Mouse (Mus musculus): ENCODE data around the gene Gm42420.

Gm42420 gene

DNA sequence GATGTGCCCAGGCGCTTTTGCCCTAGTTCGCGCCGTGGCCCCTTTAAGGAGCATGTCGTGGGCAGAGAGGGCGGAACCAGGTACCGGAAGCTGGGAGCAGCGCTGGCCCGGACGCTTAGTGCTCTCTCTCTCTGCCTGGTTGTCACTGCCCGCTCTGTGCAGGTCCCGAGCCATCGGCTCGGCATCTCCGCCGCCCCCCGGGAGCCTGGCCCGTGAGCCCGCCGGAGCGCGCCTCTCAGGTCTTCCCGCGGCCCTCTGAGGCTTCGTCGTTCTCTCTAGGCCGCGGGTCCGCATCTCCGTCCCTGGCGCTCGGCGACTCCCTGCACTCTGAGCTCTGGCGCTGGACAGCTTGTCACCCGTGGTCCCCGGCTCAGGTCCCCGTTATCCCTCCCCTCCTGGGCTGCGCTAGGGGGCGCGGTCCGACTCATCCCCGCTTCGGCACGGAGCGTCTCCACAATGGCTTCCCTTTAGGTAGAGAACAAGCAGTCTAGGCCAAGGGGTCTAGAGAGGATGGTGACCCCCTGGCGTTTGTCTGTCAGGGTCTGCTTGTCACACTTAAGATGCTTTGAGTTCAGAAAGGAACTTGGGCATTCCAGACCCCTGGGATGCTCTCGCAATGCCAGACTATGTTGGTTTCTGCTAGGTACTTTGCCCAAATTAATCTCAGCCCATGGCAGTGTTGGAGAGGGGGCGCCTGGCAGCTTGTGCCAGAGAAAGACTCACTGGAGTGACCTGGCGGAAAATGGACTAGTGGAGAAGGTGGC lies 11.6 kb upstream of the Gm42420 start, which contains the start of gene Adck2:
Gene Adck2 (plus strand): TSS at position 83 of the 764 bp plus-strand sequence.
- peak; percentile 77 to 85 for DNase-seq

DNA sequence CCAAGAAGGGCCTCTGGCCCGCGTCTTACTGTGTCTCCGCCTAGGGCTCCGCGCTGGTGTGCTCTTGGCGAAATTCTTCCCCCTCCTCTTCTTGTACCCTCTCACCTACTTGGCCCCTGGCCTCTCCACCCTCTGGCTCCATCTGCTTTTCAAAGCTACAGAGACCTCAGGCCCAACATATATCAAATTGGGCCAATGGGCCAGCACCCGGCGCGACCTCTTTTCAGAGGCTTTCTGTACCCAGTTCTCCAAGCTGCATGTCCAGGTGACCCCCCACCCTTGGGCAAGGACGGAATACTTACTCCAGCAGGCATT lies 11.0 kb upstream of the Gm42420 start:
- DNase-seq: peak in 1 of 2 experiments; percentile 30

DNA sequence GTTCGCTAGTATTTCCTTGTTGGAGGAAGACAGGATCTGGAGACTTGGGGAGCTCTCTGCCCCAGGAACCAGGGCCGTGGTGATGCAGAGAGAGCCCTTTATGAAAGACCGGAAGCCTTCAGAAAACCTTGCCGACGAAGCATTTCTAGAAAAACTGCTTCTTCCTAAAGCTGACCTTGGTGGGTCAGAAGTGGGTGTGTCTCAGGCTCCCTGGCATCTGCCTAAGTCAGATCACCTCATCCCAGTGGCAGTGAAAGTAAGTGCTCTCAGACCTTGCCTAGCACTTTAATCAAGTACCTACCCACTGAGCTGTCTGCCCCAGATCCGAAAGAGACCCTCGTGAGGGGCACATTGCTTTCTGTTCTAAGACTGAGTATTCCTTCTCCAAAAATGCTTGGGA lies 10.6 kb upstream of the Gm42420 start:
- no peak for DNase-seq

DNA sequence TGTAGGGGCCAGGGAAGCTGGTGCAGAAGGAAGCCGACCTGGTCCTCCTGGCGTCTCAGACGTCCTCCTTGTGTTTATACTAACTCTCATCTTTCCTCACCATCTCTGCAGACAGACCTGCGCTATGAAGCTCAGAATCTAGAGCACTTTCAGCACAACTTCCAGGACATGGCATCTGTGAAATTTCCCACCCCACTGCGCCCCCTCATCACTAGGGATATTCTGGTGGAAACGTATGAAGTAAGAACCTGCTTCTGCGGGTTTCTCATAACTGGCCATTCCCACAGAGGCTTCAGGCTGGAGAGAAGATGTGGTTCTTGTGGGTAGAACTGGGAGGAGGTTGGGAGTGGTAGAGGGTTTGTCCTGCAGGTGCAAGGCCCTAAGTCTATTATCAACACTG lies 6.0 kb upstream of the Gm42420 start:
- DNase-seq: no peak

DNA sequence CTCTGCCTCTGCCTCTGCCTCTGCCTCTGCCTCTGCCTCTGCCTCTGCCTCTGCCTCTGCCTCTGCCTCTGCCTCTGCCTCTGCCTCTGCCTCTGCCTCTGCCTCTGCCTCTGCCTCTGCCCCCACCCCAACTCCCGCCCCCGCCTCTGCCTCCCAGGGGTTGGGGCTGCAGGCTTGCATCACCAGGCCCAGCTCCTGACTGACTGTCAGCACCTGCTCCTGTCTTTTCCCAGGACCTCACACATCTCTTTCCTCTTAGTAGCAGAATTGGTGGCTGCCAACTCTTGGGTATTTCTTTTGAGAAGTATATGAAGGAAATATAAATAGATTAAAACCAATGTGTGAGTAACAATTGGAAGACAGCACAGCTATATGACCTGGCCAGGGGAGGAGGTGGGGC lies 5.0 kb upstream of the Gm42420 start:
- no peak for DNase-seq

DNA sequence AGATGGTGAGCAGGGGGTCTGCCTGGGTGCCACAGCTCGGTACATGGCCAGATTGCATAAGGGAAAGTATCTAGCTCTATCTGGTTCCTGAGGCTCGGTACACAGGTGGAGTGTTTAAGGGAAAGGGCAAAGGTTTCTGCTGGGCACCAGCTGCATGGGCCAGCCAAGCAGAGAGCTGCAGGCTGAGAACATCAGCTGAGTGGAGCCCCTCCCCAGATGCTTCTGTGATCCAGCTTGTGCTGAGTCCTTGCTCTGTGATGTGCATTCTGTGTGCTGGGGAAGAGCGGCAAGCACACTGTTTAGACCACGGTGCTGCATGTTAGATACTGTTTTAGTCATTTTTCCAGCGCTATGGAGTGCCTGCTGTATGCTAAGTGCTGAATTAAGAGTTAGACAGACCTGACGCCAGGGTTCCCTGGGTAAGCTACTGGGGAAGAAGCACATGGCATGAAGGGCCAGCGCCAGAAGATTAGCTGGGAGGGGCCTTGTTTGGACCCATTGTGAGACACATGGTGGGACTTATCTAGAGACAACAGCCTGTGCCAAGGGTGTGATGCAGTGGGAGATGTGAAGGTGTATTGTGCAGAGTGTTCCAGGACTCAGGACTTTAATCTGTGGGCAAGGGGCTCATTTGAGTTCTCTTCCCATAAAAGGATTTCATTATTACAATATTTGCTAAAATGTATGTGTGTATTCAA lies 4.3 kb upstream of the Gm42420 start:
- DNase-seq: no peak

DNA sequence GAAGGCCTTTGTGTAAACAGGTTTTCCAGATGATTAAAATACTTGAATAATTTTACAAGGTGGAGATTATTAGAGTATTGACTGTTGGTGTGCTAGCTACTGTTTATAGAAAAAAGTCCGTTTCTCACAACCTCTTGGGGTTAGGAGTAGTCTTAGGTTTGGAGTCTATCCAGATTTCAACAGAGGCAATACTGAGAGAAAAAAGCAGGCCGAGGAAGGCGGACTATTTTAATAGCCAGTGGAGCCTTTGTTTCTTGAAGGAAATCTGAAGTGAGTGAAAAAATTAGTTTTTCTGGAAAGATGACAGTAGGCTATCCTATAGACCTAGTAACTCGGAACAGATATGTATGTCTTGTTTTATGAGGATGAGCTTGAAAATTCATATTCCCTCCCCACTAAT lies 5.9 kb downstream of the Gm42420 start:
- DNase-seq: no peak

DNA sequence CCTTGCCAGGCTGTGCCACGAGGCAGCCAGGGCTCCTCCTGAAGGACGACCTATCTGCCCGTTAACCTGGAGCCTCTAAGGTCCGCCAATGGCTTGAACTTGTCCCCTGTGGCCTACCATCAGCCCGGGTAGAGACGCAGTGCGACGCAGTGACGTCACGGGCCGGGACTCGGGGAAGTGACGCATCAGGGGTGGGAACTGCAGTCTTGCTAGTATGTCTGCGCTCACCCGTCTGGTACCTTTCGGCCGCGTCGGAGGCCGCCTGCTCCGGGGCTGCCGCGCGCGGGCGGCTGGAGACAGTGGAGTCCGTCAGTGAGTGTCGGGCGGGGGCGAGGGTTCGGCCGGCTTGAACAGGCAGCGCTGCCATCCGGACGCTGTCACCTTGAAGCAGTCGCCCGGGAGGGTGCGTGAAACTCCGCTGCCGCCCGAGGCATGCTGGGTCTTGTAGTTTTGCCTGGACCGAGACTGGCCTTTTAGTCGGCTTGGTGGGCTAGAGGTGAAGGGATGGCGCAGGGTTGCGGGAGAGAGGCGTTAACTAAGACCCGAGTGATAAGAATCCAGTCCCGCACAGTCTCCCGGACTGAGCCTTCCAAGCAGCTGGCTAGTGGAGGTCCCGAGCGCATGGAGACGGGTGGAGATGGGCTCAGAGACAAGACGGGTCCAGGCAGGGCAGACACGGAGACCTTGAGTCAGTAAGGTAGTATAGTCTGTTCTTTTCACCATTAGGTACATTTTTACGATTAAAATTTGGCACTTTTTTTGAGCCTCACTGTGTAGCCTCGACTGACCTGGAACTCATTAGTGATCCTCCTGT lies 7.1 kb downstream of the Gm42420 start, which contains the start of gene Ndufb2:
Gene Ndufb2 (plus strand): TSS at position 174 of the 814 bp plus-strand sequence.
- peak; percentile 91 for DNase-seq

DNA sequence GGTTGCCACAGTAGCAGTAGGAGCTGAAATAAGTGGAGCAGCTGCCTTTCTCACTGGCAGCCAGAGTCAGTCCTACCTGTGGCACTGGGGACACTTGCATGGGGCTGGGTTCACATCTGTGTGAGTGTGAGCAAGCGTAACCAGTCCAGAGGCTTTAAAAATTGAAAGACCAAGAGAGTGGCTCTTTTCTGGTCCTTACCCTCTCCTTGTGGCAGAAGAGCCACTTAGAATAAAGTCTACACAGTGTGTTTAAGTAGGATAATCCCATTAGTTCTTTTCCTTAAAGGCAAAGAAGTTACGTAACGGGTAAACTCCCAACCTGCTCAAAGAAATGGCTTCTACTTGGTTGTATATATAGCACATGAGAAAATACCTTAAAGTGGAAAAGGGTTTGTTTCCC lies 15.3 kb downstream of the Gm42420 start:
- no peak for DNase-seq

DNA sequence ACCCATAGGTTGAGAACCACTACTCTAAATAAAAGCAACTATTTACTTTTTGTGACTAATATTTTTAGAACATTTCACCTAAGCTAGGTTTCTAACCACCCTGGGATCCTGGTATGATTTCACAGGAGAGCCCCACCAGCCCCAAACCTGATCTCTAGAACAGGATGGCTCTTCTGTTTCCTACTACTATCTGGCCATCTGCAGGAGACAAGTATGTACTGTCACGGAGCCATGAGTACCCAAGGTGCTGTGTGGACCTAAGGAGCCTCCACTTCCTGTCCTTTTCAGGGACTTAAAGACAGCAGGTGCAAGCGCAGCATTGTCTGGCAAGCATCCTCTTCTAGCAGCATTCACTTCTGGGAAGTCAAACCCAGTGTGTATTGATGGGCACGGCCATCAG lies 16.3 kb downstream of the Gm42420 start:
- DNase-seq: no peak

DNA sequence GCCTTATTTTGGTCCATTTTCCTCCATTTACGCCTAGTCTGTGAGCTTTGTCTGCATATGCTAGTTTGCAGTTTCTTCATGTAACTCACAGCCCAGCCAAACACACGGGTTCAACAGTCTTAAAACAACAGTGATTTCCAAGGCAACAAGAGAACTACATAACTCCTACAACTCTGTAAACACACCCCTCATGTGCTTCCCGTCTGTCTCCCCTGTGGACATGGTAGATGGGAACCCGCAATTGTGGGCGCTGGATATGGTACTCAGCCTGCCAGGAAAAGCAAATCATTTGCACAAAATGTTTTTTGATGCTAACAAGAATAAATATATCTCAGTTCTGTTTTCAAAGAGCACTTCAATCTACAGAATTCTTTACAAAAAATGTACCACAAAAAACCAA lies 19.0 kb downstream of the Gm42420 start:
- no peak for DNase-seq

DNA sequence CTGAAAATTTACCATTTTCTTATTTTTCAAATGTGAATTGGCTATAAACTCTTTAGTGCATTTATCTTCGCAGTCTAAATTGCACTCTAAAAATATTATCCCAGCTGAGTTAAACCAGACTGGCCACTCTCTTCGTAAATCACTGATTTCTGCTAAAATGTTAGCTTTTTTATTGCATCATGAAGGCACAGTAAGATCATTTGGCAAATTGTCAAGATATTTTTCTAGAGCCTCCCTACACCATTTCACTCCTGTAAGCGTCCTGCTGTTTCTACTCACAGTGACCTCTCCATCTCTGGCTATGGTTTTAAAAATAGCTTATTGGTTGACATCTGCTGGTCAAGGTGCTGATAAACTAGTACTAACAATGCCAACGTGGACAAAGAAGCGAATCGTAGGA lies 20.5 kb downstream of the Gm42420 start:
- DNase-seq: no peak

DNA sequence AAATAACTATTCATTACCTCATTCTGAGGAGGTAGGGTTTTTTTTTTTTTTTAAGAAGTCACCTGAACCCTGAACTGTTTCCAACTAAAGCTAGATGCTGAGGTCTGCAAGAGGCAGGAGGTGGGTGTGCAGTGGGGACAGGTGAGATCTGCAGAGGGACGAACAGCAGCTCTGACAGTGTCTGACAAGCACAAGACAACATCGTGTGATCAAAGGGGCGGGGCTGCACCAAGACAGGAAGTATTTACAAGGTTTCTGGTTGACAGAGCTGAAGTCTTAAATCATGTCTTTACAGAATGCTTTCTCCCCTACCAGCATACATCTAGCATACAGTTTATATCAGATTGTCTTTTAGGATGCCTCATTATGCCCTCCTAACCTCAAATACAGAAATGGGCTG lies 21.3 kb downstream of the Gm42420 start:
- DNase-seq: peak; percentile 25 to 35

DNA sequence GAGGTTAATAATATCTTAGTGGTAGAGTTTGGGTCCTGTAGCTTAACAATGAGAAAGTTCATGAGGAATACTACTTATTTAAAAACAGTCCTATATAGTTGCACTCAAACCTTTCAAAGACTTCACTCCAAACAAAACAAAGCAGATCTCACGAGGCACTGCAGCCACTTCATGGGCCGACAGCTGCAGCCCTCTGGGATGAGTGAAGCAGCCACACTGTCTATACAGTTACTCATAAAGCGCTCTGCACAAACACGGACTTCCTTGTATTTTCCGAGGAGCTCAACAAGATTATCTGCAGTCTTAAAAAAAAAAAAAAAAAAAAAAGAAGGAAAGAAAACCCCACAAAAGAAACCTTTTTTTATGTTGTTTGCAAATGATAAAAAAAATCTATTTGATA lies 21.8 kb downstream of the Gm42420 start:
- no peak for DNase-seq

DNA sequence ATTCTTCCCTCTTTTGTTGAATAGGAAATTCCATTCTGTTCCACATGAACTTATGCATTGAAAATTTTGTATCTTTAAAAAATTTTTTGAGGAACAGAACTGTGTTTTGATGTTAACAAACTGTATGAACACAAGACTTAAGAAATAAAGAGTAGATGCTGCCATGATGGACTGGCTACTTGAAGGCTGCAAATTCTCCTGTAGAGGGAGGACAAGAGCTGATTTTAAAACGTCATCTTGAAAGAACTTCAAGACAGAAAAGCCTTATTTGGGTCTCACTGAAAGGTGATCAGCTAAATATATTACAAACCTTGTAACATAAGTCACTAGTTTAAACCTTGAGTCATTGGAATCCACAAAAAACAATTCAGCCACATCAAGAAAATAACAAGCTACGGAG lies 24.7 kb downstream of the Gm42420 start:
- no peak for DNase-seq

DNA sequence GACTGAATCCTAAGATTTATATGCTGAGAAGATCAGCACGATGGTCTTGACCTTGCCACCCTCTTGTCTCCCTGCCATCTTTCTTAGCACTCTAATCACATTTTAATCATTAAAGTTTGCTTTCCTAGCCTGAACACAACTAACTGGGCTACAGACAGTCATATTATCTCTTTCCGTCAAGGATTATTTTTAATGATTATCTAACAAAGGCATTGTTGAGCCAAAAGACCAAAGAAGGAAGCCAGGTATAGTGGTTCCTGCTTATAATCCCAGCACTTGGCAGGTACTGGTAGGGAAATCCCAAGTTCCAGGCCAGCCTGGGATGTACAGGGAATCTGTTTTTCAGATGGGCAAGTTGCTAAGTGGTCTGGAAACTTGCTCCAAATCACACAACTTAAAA lies 25.7 kb downstream of the Gm42420 start:
- no peak for DNase-seq
